Mouse (Mus musculus) lung, postnatal 4 days (tissue): ENCODE results near the gene 4930502E18Rik.
A peak's percentile ranks its signal among the peaks of the same experiment; 100 is the strongest.
"Not testable (repeated sequence)": the region's sequence is repeated elsewhere in the genome, so short reads cannot be mapped to it uniquely, and the experiment has no call there.

Experiments used
- DNase-seq, 2 experiments: peaks; one replicate each; pipeline ENCODE4 v3.0.0; 2021

Gene 4930502E18Rik

DNA sequence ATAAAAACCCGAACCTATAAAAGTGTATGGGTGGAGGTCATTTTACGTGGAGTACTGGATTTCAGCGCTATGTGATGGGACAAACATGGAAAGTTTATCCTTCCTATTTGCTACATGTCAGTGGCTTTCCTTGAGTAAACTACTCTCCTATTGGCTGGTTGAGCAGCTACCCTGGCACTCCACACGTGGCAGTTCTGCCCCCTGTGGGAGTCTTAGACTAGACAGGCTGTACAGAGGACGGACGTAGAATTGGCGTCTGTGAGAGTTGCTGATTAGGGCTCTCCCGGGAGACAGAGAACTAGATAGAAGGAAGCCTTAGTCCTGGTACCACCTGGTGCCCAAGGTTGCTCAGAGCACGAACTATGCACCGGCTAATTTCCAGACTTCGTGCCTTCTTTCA is at the start of gene 4930502E18Rik:
TSS of gene 4930502E18Rik (plus strand) at position 231 of the 400 bp plus-strand sequence.
- no peak for DNase-seq

DNA sequence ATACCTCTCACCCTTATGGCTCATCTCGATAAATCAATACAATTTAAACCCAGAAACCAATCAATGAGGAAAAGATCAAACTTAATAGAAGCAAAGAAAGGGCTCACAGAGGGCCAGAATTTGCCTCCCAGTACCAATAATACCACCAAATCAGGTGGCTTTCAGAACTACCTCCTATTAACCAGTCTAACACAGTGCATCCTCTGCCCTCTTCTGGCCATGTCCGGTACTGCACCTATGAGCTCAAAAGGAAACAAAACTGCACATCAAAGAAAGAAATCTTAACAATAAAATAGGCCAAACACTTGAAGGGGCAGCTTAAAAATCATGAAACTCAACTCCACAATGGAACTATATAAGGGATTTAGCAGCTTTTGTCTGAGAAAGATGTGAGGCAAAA is 47.7 kb upstream of the 4930502E18Rik start:
- peak; percentile 33 to 64 for DNase-seq

DNA sequence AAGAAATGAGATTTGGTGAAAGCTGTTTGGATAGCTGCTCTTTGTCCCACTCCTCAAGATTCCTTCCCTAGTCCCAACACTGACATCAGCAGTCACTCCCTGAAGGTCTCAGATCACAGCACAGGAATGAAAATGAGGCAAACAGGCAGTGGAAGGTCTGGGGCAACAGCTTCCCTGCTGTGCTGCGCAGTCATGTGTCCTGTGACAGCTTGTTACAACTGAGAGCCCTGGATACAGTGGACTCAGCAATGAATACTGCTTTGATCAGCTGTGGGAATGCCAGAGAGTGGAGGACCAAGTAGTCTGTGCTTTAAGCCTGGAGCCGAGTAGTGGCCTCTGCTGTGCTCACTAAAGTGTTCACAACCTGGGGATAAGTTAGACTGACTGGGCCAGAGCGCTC is 42.0 kb upstream of the 4930502E18Rik start:
- not testable (repeated sequence) for DNase-seq

DNA sequence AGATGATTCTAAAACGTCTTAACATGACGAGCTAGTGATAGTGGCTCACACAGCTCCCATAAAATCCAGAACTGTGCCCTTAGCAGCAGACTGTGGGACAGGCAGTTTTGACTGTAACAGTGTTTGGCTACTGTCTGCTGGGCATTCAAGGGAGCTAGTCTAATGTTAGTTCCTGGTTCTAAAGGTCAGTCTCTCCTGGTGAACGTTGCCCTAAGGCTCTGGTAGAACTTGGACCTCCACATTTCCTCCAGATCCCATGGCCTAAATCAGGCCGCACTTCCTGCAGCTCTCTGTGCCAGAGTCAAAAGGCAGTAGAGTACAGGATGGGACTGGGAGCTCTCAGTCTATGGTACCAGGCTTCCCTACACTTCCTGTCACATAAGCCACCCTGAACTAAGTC is 40.0 kb upstream of the 4930502E18Rik start:
- not testable (repeated sequence) for DNase-seq

DNA sequence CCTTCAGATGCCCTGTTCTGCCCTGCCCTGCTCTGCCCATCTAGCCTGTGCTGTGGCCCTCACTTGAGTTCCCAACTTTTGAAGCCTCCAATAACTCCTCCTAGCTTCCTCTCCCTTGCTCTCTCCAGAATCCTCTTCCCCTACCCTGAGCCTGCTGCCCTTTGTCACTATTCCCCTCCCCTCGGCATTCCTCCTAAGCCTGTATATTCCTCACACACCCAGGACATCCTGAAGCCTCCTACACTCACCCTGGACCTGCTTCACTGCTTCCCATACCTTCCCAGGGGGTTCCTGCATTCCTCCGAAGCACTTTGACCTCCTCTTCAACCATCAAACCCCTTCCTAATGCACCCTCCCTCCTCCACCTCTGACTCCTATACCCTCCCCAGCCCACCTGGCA is 32.6 kb upstream of the 4930502E18Rik start:
- DNase-seq, result no peak

DNA sequence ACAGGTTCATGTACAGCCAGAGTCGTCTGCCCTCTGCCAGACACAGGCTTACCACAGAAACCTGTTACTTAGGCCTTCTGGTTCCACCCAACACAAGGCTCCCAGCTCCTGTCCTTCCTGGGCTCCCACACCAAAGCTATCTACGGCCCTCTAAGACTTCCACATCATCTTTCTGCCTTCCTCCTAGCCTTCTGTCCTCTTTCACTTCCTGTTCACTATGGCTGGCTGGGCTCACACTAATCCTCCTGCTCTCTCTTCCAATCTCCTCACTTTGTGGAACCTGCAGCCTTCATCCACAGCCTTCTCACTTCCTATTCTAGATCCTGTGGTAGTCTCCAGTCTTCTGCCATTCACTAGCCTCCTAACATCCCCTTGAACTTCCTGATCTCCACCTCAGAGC is 31.5 kb upstream of the 4930502E18Rik start:
- DNase-seq, result no peak

DNA sequence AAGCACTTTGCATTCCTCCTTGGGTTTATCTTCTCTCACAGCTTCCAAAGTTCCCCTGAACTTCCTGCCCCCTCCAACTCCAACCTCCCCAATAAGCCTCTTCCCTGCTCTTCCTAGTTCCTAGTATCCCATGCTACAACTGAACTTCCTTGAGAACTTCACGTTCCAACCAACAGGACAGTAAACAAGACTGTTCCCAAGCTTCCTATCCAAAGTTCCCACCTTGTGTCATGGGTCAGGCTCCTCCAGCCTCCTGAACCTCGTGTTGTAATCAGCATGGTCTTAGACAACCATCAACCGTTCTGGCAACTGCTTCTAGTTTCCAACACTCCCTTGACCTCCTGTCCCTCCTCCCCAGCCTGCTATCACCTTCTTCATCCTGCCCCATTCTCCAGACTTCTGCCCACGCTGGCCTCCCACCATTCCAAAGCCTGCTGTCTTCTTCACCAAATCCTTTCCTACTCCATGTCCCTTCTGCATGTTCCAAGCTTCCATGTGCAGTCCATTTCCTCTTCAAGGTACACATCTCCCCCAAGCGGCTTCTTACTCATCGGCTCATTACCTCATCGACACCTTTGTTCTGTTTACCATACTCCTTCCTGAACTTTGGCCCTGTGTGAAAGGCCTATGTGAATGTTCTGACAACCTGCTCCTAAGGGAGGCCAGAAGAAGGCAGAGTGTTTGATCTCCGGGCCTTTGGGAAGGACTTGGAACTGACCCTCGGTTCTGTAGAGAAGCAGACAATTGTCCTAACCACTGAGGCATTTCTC is 30.4 kb upstream of the 4930502E18Rik start:
- DNase-seq, result no peak

DNA sequence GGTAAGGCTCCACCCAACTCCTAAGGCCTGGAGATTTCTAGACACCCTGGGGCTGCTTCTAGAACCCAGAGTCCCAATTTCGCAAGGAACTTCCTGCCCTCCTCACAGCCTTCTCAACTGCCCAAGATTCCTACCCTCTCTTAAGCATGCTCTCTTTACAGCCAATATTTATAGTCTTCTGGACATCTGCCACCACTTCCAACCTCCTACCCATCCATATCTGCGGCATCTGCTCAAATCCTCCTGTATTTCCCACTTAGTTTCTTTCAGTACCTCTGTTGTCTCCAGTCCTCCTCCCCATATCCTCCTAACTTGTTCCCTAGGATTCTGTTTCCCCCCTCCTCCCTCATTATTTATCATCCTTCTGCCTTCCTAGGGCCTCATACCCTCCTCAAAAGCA is 25.4 kb upstream of the 4930502E18Rik start:
- no peak for DNase-seq

DNA sequence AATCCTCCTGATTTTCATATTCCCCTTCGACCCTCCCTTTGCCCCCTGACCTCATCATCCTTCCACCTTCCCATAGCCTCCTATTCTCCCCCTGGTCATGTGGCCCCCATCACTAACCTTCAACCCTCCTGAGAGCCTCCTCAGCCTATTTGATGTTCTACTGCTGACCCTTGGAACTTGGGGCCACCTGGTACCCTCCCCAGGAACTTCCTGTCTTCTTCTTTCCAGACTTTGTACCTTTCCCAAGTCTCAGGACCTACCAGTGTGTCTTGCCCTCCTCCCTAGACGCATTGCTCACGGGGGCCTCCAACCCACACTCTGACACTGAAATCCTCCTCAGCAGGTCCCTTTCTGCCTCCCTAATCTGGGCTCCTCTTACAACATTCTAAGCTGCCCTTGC is 22.0 kb upstream of the 4930502E18Rik start:
- no peak for DNase-seq

DNA sequence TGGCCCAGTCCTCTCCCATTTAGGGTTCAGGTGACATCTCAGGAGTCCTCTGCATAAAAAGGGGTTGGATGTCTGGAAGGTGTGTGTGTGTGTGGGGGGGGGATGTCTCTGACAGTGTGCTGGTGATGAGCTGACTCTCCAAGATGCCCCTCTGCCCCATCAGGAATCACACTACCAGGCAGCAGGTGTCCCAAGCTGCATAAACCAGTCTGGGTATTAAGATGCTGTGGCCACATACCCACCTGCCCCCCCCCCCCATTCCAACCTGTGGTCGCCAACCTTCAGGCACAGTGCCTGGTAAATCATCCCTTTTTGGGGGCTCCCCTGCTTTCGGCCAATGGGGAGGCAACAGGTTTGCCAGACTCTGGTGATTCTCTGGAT is 8.7 kb upstream of the 4930502E18Rik start:
- no peak for DNase-seq

DNA sequence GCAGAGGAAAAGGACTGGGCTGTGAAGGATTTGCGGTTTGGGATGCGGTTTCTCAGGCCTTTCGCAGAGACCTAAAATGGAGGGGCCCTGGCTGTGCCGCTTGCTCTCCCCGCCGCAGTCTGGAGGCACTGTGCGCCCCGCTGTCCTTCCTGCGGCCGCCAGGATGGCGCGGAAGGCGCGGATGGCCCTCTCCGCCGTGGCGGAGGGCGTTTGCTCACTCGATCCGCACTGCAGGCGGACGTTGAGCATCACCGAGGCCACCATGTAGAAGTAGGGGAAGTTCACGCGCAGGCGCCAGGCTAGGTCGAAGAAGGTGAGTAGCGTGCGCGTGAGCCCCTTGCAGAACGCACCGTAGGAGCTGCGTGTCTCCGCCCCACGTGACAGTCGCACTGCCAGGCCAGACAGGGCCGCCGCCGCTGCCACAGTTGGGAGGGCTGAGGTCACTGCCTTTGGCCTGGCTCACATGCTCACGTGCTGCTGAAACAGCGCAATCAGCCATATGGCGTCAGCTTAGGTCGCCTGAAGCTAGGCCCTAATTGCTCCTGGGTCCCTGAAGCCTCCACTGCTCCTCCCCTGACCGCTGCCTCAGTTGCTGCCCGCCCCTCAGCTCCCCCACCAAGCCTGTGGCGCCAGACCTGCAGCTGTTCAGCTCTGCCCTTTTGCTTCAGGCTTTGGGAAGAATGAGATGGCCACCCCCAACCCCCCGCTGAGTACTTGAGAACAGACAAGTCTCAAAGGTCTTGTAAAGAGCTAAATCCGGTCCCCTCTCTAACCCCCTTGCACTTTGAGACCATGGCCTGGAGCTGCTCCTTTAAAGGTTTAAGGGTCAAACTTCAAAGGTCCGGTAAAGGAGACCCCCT is 8.1 kb upstream of the 4930502E18Rik start:
- DNase-seq, result peak; percentile 31 to 58

DNA sequence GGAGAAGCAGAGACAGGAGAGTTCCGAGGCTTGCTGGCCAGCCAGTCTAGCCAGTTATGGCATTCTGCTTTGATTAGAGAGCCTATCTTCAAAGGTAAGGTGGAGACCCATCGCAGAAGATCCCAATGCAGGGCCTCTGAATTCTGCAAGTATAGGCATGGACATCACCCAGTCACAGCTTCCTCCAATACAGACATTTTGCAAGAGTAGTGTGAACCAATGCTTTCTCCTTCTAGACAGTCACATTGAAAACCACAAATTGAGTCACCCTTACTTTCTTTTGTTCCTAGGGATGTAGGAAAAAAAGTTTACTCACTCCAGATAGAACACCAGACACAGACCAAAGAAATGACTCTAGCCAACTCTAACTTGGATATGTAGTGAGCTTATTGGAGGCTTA is 4.3 kb downstream of the 4930502E18Rik start:
- no peak for DNase-seq

DNA sequence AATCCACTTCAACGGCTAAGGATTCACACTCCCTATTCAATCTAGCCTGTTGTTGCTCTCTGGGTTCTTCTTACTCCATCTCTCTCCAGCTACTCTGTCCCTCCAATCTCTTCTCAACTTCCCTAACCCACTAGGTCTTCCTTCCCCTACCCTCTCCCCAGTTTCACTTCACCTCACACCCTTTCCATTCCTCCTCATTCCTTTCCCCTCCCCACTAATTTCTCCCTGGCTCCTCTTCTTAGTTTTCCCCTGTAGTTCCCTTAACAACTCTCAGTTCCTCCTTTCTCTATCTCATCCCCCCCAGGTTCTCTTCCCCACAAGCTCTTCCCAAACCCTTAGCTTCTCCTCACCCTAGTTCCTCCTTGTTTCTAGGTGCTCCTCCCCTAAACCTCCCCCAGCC is 28.2 kb downstream of the 4930502E18Rik start:
- DNase-seq, result no peak

DNA sequence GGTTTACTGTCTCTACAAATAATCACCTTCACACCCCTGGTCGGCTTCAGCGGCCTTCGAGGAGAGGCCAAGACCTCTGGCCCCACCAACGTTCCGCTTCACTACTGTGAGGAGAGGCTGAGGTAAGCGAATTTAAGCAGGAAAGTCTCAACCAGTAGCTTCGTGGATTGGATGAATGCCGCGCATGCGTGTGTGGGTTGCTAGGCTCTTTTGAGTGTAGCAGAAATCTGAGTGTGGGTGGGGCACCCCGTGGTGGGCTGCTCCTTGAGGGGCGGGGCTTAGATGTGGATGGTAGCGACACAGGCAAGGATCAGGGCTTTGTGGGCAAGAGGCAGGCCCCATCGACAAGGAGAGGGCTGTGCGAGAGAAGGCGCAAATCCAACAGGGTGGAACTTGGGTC is 33.1 kb downstream of the 4930502E18Rik start, which contains the start of gene 1700013H16Rik:
TSS of gene 1700013H16Rik (minus strand) at position 96 of the 400 bp plus-strand sequence.
- DNase-seq, result no peak

DNA sequence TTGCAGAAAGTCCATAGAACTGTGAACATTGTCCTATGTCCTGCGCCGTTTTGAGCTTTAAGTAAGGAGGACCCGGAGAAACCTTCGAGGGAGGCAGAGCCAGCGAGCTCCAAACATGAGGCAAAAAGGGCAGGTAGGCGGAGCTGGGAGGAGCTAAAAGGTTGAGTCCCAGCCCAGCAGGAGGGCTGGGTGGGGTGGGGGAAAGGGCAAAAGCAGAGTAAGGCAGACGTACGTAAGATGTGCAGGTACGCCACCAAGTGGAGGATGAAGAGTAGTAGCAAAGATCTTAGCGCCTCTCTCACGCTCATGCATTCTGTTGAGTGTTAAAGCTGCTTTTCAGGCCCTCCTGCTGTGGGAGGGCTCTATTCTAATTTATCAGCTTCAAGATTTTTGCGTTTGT is 51.6 kb downstream of the 4930502E18Rik start, which contains the start of gene Zfp36l3:
TSS of gene Zfp36l3 (minus strand) at position 119 of the 400 bp plus-strand sequence.
- no peak for DNase-seq
